Mouse (Mus musculus): Measurements from ENCODE around the gene H2-Ob.

DNA sequence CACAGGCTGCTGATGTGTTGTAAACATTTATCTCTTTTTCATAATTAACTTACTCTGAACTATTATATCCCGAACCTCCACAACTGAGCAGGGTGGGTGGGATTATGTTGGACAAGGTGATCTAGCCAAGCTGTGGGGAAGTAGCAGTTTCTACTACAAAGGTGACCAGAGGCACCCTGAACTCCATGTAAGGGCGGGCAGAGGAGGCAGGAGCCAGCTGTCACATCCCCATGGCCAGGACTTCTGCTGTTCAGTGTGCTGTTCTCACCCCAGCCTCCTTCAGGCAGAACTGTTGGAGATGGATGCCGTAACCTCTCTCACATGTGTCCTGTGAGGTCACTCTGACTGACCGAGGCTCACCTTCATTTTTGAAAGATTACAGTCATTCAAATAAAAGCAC is 31.1 kb downstream of the H2-Ob start:
- TF ChIP-seq POLR2A (IDR thresholded peaks at IDR 0.05; ENCODE audit: insufficient read depth, low read length), result no peak
- no peak for TF ChIP-seq CTCF (IDR thresholded peaks at IDR 0.05; ENCODE audit: low read depth, low read length)
- TF ChIP-seq EP300 (IDR thresholded peaks at IDR 0.05; ENCODE audit: insufficient read depth, low read depth, low read length), result no peak
